Mouse (Mus musculus) lung, adult 18-20 months (tissue): ENCODE data around the gene Cramp1l.
A peak's percentile ranks its signal among the peaks of the same experiment; 100 is the strongest.
"Not testable (repeated sequence)": the region's sequence is repeated elsewhere in the genome, so short reads cannot be mapped to it uniquely, and the experiment has no call there.

Source experiments
- DNase-seq, 2 experiments: peaks; one replicate each; pipeline ENCODE4 v3.0.0; 2022; ENCODE audit warnings: mixed read lengths in 2 of 2

The Cramp1l gene

GRCm38 (mm10) chr17:24953291-24953690 lies 62.3 kb downstream of the Cramp1l start:
- peak in 1 of 2 experiments; percentile 17 for DNase-seq

DNA sequence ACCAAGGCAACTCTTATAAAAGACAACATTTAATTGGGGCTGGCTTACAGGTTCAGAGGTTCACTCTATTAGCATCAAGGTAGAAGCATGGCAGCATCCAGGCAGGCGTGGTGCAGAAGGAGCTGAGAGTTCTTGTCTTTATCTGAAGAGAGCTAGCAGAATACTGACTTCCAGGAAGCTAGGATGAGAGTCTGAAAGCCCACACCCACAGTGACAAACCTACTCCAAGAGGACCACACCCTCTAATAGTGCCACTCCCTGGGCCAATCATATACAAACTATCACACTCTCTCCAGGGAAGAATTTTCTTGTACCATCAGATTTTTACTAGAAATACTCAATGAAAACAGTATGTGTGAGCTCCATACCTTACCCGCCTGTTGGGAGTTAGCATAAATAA lies 64.9 kb downstream of the Cramp1l start:
- no peak for DNase-seq

DNA sequence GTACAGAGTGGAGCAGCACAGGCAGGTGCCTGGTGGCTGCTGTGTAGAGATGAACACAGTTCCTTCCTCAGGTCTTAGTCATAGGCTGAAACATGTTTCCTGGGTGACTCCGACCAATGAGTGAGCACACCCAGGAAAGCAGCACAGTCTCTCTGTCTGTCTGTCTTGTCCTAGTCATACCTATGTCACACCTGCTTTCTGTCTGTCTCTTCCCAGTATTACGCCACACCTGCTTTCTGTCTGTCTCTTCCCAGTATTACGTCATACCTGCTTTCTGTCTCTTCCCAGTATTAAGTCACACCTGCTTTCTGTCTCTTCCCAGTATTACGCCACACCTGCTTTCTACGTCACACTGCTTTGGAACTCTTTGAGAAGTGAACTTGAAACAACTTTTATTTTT lies 67.4 kb downstream of the Cramp1l start:
- no peak for DNase-seq

- not testable (repeated sequence) for DNase-seq
Observed at GRCm38 (mm10) chr17:24943589-24943988, 72.0 kb downstream of the Cramp1l start.

- no peak for DNase-seq
Observed at GRCm38 (mm10) chr17:24943036-24943435, 72.6 kb downstream of the Cramp1l start.

DNA sequence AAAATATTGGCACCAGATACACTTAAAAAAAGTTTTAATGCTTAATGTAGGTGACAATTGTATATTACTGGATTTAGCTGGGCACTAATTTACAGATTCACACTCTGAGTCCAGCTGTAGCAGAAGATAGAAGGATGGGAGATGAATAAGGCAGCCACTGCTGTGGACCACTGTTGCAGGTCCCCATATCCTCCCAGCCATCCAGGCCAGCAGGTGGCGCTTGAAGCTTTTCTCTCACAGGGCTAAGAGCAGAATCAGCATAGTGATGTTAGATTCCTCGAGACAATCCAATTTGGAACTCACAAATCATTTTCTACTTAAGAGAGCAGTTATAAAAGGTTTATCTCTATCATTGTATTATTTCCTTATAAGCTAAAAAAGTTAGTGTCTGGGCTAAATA lies 73.1 kb downstream of the Cramp1l start:
- DNase-seq = peak; percentile 40 to 47

GRCm38 (mm10) chr17:24937266-24937665 lies 78.3 kb downstream of the Cramp1l start:
- DNase-seq = no peak

DNA sequence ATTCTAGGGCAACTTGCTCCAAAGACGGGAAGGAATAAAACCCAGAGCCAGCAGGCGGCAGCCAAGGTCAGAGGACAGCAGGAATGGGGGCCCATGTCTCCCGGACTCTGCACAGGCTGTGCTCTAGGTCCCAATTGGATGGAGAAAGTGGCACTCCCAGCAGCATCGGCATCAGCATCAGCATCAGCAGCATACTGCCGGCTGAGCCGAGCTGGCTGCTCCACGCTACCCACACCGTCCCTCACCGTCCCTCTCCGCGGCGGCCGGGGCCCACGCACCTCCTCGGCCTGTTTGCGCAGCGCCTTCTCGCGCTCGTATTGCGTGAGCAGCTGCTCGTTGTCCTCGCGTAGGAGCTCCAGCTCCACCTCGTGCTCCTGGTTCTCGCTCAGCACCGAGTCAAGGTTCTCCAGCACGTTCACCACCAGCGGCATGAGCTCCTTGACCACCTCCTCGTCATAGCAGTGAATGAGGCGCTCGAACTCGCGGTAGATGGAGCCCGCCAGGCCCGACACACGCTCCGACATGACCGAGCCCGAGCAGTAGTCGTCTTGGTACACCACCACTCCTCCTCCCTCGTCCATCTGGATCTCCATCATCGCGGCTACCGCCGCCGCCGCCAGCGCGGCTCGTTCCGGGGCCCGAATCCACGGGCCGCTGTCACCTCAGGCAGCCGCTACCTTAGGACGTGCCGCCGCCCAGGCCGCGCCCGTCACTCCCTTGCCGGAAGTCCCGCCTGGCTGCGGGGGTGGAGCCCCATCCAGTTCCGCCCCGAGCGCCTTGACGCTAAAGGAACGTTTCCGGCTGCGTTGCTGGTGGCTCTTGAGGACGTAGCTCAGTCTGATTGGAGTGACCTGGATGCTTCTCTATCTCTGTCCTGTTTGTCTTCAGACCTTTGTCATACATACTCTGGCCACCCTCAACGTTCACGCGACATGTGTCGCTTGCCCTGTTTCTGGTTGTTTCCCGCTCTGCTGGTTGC lies 79.0 kb downstream of the Cramp1l start, which contains the start of gene Mapk8ip3:
Gene Mapk8ip3, minus strand, starts transcription at position 719 of the 979 bp plus-strand sequence.
- DNase-seq = peak; percentile 96

DNA sequence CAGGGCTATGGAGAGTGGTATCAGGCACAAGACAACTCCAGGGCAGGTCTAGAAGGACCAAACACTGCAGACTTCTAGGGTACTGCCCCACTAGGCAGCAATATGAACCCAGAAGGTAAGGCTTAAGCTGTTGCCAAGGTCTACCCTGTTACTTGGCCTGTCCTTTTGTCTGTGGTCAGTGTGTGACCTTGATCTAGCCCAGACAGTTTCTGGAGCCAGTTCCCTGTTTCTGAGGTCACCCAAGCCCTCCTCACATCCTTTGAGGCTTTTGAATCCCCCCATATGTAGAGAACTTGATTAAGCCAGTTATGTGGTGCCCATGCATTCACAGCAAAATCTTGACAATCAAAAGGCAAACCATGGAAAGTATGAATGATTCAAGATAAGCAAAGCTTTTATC lies 79.9 kb downstream of the Cramp1l start:
- no peak for DNase-seq

- no peak for DNase-seq
Observed at GRCm38 (mm10) chr17:24934926-24935325, 80.7 kb downstream of the Cramp1l start.

- DNase-seq = no peak
Observed at GRCm38 (mm10) chr17:24933163-24933562, 82.4 kb downstream of the Cramp1l start.

GRCm38 (mm10) chr17:24932431-24932830 lies 83.2 kb downstream of the Cramp1l start:
- no peak for DNase-seq

DNA sequence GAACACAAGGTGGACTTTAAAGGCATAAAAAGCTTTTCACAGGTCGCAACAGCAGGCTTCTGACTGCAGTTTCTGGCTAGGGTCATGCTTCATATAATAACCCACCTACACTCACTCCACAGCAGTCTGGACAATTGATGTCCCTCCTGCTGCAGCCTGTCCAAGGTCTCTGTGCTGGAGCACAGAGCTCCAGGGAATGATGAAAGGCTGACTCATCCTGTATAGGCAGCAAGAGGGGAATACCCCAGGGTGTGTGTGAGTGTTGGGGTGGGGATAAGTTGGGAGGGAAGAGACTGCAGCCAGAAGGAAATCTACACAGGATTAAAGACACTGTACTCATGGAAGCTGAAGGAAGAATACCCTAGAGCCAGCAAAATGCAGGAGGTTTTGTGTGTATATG lies 86.1 kb downstream of the Cramp1l start:
- DNase-seq = no peak

DNA sequence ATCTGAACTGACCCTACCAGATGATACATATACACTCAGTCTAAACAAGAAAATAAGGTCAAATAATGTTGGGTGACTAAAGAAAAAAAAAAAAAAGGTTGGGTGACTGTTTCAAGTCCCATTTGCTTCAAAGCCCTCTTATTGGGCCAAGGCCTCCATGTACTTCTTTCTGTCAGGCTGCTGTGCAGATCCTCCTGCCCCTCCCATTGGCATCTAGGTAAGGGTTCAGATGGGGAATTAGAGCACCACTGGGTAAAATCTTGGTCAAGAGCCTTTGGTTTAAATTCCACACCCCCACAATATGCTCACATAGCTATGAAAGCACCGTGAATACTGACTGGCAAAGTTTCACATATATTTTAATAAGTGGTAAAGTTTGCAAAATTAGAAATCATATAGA lies 92.3 kb downstream of the Cramp1l start:
- DNase-seq = no peak

- no peak for DNase-seq
Observed at GRCm38 (mm10) chr17:24913984-24914383, 101.6 kb downstream of the Cramp1l start.
